Mouse (Mus musculus): Measurements from ENCODE around the gene Tbc1d24. TPM values are rescaled to one million over a fixed set of nuclear protein-coding genes. Genes with fewer than 3 reads are reported as not detected.
A peak's percentile ranks its signal among the peaks of the same experiment; 100 is the strongest.

Tbc1d24 gene
- total and polyA plus RNA-seq, 3 experiments = 10.3 to 11.3 (median 11.0) TPM

DNA sequence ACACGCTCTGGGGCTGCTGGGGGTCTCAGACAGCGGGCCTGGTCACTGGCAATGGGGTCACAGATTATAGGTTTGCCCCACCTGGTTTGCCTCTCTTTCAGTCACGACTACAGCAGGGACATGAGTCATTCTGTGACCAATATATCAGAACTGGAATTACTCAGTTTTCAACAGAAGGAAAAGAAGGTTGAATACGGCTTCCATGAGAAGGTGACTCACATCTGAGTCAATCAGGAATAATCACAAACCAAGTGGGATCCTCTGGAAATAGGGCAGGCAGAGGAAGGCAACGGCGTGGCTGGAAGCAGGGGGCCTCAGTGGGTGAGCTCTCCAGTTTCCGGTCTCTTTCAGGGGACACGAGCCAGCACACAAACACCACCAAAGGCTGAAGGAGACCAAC is 38.7 kb upstream of the Tbc1d24 start:
- intact Hi-C loops (cut with DNase I) = no loop called here
- DNase-seq = no peak
- Histone ChIP-seq H3K36me3 (ENCODE audit: control insufficient read depth, insufficient read depth, low read length) (no peaks in the 10 kb centered on the region), H3K4me1 (ENCODE audit: control insufficient read depth, insufficient read depth, low read length) (no peaks in the 10 kb centered on the region), H3K27me3 (ENCODE audit: control insufficient read depth, insufficient read depth, low read length) (no peaks in the 10 kb centered on the region), H3K27ac (no peak overlapping the region), H3K9ac (ENCODE audit: low read depth, low read length) (no peak overlapping the region), H3K4me3 (no peak overlapping the region), H3K79me2 (replicated peaks; ENCODE audit: control insufficient read depth, insufficient read depth, low read length) (no peaks in the 10 kb centered on the region)
- WGBS = 97% methylated on average over 8 of the region's 8 CpGs
- TF ChIP-seq POLR2A (IDR thresholded peaks at IDR 0.05; ENCODE audit: insufficient read depth, low read depth, low read length) (no peak), EP300 (IDR thresholded peaks at IDR 0.05; ENCODE audit: insufficient read depth, low read depth, low read length) (no peak), CTCF (IDR thresholded peaks at IDR 0.05) (no peak)

DNA sequence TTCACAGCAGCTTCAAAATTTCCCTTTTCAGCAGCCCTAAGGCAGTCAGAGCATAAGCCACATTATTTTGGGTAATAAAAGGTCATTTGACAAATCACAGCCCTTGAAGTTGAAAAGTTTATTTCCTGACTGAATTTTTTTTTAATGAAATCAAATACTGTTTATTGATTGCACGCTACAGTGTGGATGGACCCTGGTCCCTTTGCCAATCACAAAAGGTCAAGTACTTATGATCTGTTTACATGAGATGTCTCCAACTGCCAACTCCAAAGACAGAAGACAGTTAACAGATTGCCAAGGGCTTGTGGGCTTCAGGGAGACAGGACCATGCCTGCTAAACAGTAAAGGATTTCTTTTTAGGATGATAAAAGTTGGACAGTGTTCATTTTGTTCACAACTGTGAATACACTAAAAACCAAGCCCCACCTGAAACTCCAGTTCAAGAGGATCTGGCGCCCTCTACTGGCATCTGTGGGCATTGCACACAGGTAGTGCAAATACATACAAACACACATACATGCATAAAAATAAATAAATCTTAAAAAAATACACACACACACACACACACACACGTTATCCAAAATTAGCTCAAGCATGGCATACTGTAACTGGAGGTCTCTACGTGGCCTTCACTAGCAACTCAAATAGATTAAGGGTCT is 38.1 kb upstream of the Tbc1d24 start:
- H3K36me3 ChIP-seq (ENCODE audit: control insufficient read depth, insufficient read depth, low read length) = no peaks in the 10 kb centered on the region
- no peak for DNase-seq
- no peak overlapping the region for H3K27ac ChIP-seq
- no peak overlapping the region for H3K9ac ChIP-seq (ENCODE audit: low read depth, low read length)
- intact Hi-C loops (cut with DNase I) = no loop called here
- TF ChIP-seq POLR2A (IDR thresholded peaks at IDR 0.05; ENCODE audit: insufficient read depth, low read depth, low read length) = no peak
- peak; percentile 68 for TF ChIP-seq CTCF (IDR thresholded peaks at IDR 0.05)
- WGBS = 87% methylated on average over 4 of the region's 4 CpGs
- H3K27me3 ChIP-seq (ENCODE audit: control insufficient read depth, insufficient read depth, low read length) = no peaks in the 10 kb centered on the region
- H3K79me2 ChIP-seq (replicated peaks; ENCODE audit: control insufficient read depth, insufficient read depth, low read length) = no peaks in the 10 kb centered on the region
- no peaks in the 10 kb centered on the region for H3K4me1 ChIP-seq (ENCODE audit: control insufficient read depth, insufficient read depth, low read length)
- H3K4me3 ChIP-seq = no peak overlapping the region

DNA sequence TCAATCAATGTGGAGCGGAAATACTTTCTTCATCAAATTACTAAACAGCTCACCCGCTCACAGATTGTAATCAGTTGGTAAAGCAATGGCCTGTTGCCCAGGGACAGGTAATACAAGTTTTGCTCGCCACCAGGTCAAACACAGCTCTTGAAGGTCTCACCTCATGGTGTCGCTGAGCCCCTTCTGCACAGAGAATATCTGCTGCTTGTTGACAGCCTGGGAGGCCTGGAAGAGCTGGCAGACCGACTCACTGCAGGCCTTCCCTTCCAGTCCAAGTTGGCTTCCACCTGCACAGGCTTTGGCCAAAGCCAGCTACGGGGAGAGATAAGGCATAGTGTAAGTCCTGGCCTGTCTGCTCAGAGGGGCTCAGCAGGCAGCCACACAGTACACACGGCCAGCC is 31.6 kb upstream of the Tbc1d24 start:
- H3K36me3 ChIP-seq (ENCODE audit: control insufficient read depth, insufficient read depth, low read length) = no peaks in the 10 kb centered on the region
- peak; percentile 57; the same call in 1 of the 2 replicates for TF ChIP-seq EP300 (IDR thresholded peaks at IDR 0.05; ENCODE audit: insufficient read depth, low read depth, low read length)
- TF ChIP-seq POLR2A (IDR thresholded peaks at IDR 0.05; ENCODE audit: insufficient read depth, low read depth, low read length) = no peak
- TF ChIP-seq CTCF (IDR thresholded peaks at IDR 0.05) = peak; percentile 59
- H3K9ac ChIP-seq (ENCODE audit: low read depth, low read length) = no peak overlapping the region
- no peak overlapping the region for H3K4me3 ChIP-seq
- H3K27me3 ChIP-seq (ENCODE audit: control insufficient read depth, insufficient read depth, low read length) = no peaks in the 10 kb centered on the region
- H3K4me1 ChIP-seq (ENCODE audit: control insufficient read depth, insufficient read depth, low read length) = no peaks in the 10 kb centered on the region
- H3K79me2 ChIP-seq (replicated peaks; ENCODE audit: control insufficient read depth, insufficient read depth, low read length) = no peaks in the 10 kb centered on the region
- intact Hi-C loops (cut with DNase I) = loop anchor here (10.0 kb wide), 1 partner anchor 68 kb away; no protein-coding TSS in a partner anchor
- H3K27ac ChIP-seq = no peak overlapping the region
- WGBS = 68% methylated on average over 7 of the region's 7 CpGs
- peak; percentile 31 to 58 for DNase-seq

- Histone ChIP-seq H3K27ac (no peak overlapping the region), H3K4me3 (no peak overlapping the region), H3K36me3 (ENCODE audit: control insufficient read depth, insufficient read depth, low read length) (no peaks in the 10 kb centered on the region), H3K4me1 (ENCODE audit: control insufficient read depth, insufficient read depth, low read length) (no peaks in the 10 kb centered on the region), H3K9ac (ENCODE audit: low read depth, low read length) (no peak overlapping the region), H3K79me2 (replicated peaks; ENCODE audit: control insufficient read depth, insufficient read depth, low read length) (no peaks in the 10 kb centered on the region), H3K27me3 (ENCODE audit: control insufficient read depth, insufficient read depth, low read length) (no peaks in the 10 kb centered on the region)
- intact Hi-C loops (cut with DNase I) = loop anchor here (10.0 kb wide), 1 partner anchor 68 kb away; no protein-coding TSS in a partner anchor
- DNase-seq = no peak
- no peak for TF ChIP-seq EP300 (IDR thresholded peaks at IDR 0.05; ENCODE audit: insufficient read depth, low read depth, low read length)
- WGBS = 100% methylated on average over 1 of the region's 1 CpGs
Observed at GRCm38 (mm10) chr17:24236479-24236878, 31.1 kb upstream of the Tbc1d24 start.

GRCm38 (mm10) chr17:24227941-24228340 is 22.6 kb upstream of the Tbc1d24 start:
- Histone ChIP-seq H3K4me1 (ENCODE audit: control insufficient read depth, insufficient read depth, low read length) (no peaks in the 10 kb centered on the region), H3K9ac (ENCODE audit: low read depth, low read length) (no peak overlapping the region), H3K4me3 (no peak overlapping the region), H3K36me3 (ENCODE audit: control insufficient read depth, insufficient read depth, low read length) (no peaks in the 10 kb centered on the region), H3K79me2 (replicated peaks; ENCODE audit: control insufficient read depth, insufficient read depth, low read length) (no peaks in the 10 kb centered on the region), H3K27me3 (ENCODE audit: control insufficient read depth, insufficient read depth, low read length) (no peaks in the 10 kb centered on the region), H3K27ac (no peak overlapping the region)
- DNase-seq = no peak
- WGBS = 88% methylated on average over 7 of the region's 7 CpGs
- intact Hi-C loops (cut with DNase I) = no loop called here
- TF ChIP-seq CTCF (IDR thresholded peaks at IDR 0.05) (no peak), EP300 (IDR thresholded peaks at IDR 0.05; ENCODE audit: insufficient read depth, low read depth, low read length) (no peak), POLR2A (IDR thresholded peaks at IDR 0.05; ENCODE audit: insufficient read depth, low read depth, low read length) (no peak)

- H3K9ac ChIP-seq (ENCODE audit: low read depth, low read length) = no peak overlapping the region
- intact Hi-C loops (cut with DNase I) = no loop called here
- H3K4me3 ChIP-seq = no peak overlapping the region
Observed at GRCm38 (mm10) chr17:24226721-24227120, 21.4 kb upstream of the Tbc1d24 start.

More at GRCm38 (mm10) chr17:24226721-24227120, 21.4 kb upstream of the Tbc1d24 start:
- TF ChIP-seq EP300 (IDR thresholded peaks at IDR 0.05; ENCODE audit: insufficient read depth, low read depth, low read length) (no peak), POLR2A (IDR thresholded peaks at IDR 0.05; ENCODE audit: insufficient read depth, low read depth, low read length) (no peak), CTCF (IDR thresholded peaks at IDR 0.05) (no peak)
- H3K36me3 ChIP-seq (ENCODE audit: control insufficient read depth, insufficient read depth, low read length) = no peaks in the 10 kb centered on the region
- no peak for DNase-seq
- H3K4me1 ChIP-seq (ENCODE audit: control insufficient read depth, insufficient read depth, low read length) = no peaks in the 10 kb centered on the region
- H3K79me2 ChIP-seq (replicated peaks; ENCODE audit: control insufficient read depth, insufficient read depth, low read length) = no peaks in the 10 kb centered on the region
- no peaks in the 10 kb centered on the region for H3K27me3 ChIP-seq (ENCODE audit: control insufficient read depth, insufficient read depth, low read length)
- WGBS = 88% methylated on average over 8 of the region's 8 CpGs
- no peak overlapping the region for H3K27ac ChIP-seq

Measured in heart, adult 2 months (tissue).